Mouse (Mus musculus): ENCODE measurements around the gene Rfx6. TPM values are rescaled to one million over a fixed set of nuclear protein-coding genes. Genes with fewer than 3 reads are reported as not detected.

Rfx6 gene
- polyA plus RNA-seq (2014; fragmentation: Nextera tagmentation; extraction: Ambion mirVana): 0.15 TPM in 1 of 2 replicates, not detected in the other

DNA sequence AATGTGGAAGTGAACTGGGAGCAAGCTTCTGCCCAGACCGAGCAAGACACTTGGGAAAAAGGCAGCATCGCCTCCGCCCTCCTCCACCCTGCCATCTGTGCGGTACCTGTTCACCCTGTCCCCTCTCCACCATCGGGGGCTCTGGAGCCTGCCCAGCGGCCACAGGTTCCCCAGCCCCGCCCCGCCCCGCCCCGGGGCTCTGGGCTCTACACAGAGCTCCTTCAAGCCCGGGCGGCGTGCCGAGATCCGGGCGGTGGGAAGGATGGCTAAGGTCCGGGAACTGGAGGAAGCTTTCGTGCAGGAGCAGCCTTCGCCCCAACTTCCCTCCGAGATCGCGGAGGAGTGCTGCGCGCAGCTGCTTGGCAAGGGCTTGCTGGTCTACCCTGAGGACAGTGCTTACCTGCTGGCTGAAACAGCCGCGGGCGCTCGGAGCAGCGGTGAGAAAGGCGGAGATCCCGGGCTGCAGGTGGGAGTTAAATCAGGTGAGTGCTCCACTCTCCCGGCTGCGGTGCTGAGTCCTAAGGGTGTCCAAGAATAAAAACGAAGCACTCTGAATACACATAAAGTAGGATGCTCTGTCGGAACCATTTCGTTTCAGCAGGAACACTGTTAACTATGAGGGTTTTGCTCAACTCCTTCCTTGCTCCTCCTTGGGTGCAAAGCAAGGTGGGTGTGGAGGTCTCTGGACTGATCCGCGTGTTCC is at the start of gene Rfx6:
Rfx6 (plus strand) TSS at position 209 of the 703 bp plus-strand sequence.
- peak; percentile 53 for DNase-seq (ENCODE audit: low spot score)
- Histone ChIP-seq H3K27me3 (ENCODE audit: control insufficient read depth, insufficient read depth, low read length) (peaks cover 19% of the 10 kb centered on the region), H3K27ac (ENCODE audit: low read depth, low read length) (no peak within 1 kb of the TSS), H3K36me3 (ENCODE audit: control insufficient read depth, insufficient read depth, low read length) (no peaks in the 10 kb centered on the region), H3K4me1 (ENCODE audit: control insufficient read depth, insufficient read depth, low read length) (no peaks in the 10 kb centered on the region), H3K9ac (ENCODE audit: low read length) (no peak within 1 kb of the TSS), H3K4me3 (ENCODE audit: low read depth, low read length) (peak within 1 kb of the TSS; percentile 37), H3K4me2 (ENCODE audit: low read depth) (peak within 1 kb of the TSS; percentile 79), H3K9me3 (ENCODE audit: control insufficient read depth, low read length) (no peaks in the 10 kb centered on the region)
- peak; percentile 69 for ATAC-seq (ENCODE audit: insufficient read depth, low FRiP score, low TSS enrichment)
- WGBS: 1% methylated on average over 38 of the region's 38 CpGs

DNA sequence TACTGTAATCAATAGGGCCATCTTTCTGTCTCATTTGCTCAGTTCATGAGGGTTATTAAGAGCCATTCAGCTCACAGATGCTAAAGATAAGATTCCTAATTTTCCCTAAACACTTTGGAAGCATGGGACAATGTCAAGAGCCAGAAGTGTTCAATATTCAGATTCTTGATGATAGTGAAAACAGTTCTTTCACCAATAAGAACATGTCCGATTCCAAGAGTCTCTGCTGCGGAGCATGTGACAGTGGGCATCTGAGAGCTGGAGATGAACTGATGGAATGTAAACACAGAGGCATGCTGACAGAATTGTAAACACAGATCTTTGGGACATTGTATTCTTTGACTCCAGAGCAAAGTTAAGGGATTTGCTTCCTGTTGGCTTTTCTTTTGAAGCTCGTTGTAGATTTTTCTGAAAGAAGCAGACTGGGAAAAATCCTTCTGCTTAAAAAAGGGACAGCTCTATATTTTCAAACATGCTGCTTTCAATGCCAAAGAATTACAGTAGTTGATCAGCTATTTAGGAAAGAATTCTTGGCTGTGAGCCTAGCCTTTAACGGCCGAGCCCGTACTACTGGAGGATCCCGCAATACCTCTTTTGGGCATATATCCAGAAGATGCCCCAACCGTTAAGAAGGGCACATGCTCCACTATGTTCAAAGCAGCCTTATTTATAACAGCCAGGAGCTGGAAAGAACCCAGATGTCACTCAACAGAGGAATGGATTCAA is 46.0 kb upstream of the Rfx6 start, which contains the start of gene Gprc6a:
Gprc6a (minus strand) TSS at position 51 of the 726 bp plus-strand sequence.
- Histone ChIP-seq H3K4me3 (ENCODE audit: low read depth, low read length) (no peak within 1 kb of the TSS), H3K9ac (ENCODE audit: low read length) (no peak within 1 kb of the TSS), H3K4me2 (ENCODE audit: low read depth) (no peak within 1 kb of the TSS), H3K27ac (ENCODE audit: low read depth, low read length) (no peak within 1 kb of the TSS), H3K27me3 (ENCODE audit: control insufficient read depth, insufficient read depth, low read length) (no peaks in the 10 kb centered on the region), H3K4me1 (ENCODE audit: control insufficient read depth, insufficient read depth, low read length) (no peaks in the 10 kb centered on the region), H3K9me3 (ENCODE audit: control insufficient read depth, low read length) (no peaks in the 10 kb centered on the region), H3K36me3 (ENCODE audit: control insufficient read depth, insufficient read depth, low read length) (no peaks in the 10 kb centered on the region)
- ATAC-seq (ENCODE audit: insufficient read depth, low FRiP score, low TSS enrichment): no peak
- WGBS: 89% methylated on average over 8 of the region's 8 CpGs
- DNase-seq (ENCODE audit: low spot score): no peak

DNA sequence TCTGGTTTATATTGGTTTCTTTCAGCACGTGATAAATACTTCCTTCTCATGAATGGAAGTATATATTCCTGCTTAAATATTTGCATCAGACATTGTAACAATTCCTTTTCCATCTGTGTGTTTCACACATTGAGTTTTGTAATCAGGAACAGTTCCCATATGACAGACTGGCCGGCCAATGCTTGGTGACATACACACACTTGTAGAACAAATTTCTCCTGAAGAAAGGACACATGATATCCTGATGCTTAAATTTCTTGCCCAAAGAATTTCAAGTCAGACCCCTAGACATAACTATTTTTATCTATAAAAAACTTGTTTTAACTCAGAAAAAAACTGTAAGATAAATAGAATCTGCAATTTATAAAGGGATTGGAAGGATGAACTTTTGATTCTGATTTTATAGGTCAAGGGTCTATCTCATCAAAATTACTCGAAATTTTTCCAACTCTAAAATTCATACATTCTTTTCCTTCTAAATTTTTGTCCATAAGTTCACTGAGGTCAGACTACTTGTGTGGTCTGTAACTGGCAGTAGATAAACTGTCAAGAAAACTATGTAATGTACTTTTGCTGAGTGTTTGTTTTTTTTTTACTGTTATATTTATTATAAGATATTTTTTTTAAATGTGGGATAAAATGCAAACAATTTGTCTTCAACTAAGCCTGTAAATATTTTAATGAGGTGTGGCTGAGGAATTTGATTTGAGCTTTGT is 27.9 kb upstream of the Rfx6 start:
- H3K4me1 ChIP-seq (ENCODE audit: control insufficient read depth, insufficient read depth, low read length): no peaks in the 10 kb centered on the region
- H3K4me3 ChIP-seq (ENCODE audit: low read depth, low read length): no peak overlapping the region
- no peaks in the 10 kb centered on the region for H3K27me3 ChIP-seq (ENCODE audit: control insufficient read depth, insufficient read depth, low read length)
- 74% methylated on average over 3 of the region's 3 CpGs for WGBS
- DNase-seq (ENCODE audit: low spot score): no peak
- no peaks in the 10 kb centered on the region for H3K9me3 ChIP-seq (ENCODE audit: control insufficient read depth, low read length)
- H3K36me3 ChIP-seq (ENCODE audit: control insufficient read depth, insufficient read depth, low read length): no peaks in the 10 kb centered on the region
- ATAC-seq (ENCODE audit: insufficient read depth, low FRiP score, low TSS enrichment): no peak
- H3K27ac ChIP-seq (ENCODE audit: low read depth, low read length): no peak overlapping the region
- no peak overlapping the region for H3K4me2 ChIP-seq (ENCODE audit: low read depth)
- H3K9ac ChIP-seq (ENCODE audit: low read length): no peak overlapping the region

DNA sequence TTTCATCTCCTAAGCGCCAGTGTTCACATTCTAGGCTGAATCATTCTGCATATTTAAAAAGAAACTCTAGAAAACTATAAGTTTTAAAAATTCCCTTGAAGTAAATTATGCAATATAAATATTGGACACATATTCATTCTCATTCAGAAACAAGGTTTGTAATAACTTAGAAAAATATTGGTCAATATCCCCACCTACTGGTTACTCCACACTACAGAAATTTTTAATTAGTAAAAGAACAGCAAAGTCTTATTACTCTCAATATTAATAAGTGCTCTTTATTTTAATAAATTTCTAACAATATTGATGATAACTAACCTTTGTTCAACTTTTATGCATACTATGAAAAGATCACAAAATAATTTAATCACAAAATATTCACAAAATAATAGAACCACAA is 20.2 kb upstream of the Rfx6 start:
- Histone ChIP-seq H3K4me2 (ENCODE audit: low read depth) (no peak overlapping the region), H3K9ac (ENCODE audit: low read length) (no peak overlapping the region), H3K4me1 (ENCODE audit: control insufficient read depth, insufficient read depth, low read length) (no peaks in the 10 kb centered on the region), H3K27me3 (ENCODE audit: control insufficient read depth, insufficient read depth, low read length) (no peaks in the 10 kb centered on the region), H3K36me3 (ENCODE audit: control insufficient read depth, insufficient read depth, low read length) (no peaks in the 10 kb centered on the region), H3K4me3 (ENCODE audit: low read depth, low read length) (no peak overlapping the region), H3K9me3 (ENCODE audit: control insufficient read depth, low read length) (no peaks in the 10 kb centered on the region), H3K27ac (ENCODE audit: low read depth, low read length) (no peak overlapping the region)
- ATAC-seq (ENCODE audit: insufficient read depth, low FRiP score, low TSS enrichment) (no peak), DNase-seq (ENCODE audit: low spot score) (no peak)
- WGBS: 88% methylated on average over 1 of the region's 1 CpGs

DNA sequence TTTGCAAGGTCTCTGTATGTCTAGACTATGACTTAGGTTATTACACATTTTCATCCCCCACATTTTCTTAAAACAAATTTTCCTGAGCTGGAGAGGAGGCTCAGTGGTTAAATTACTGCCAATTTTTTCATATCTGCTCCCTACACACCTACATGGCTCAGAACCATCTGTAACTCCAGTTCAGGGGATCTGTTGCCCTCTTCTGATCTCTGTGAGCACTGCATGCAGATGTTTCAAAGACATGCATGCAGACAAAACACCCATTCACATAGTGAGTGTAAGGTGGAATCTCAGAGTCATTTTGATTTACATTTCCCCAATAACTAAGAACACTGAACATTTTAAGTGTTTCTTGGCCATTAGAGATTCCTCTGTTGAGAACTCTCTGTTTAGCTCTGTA is 8.2 kb upstream of the Rfx6 start:
- Histone ChIP-seq H3K9me3 (ENCODE audit: control insufficient read depth, low read length) (no peaks in the 10 kb centered on the region), H3K27me3 (ENCODE audit: control insufficient read depth, insufficient read depth, low read length) (no peaks in the 10 kb centered on the region), H3K4me1 (ENCODE audit: control insufficient read depth, insufficient read depth, low read length) (no peaks in the 10 kb centered on the region), H3K4me2 (ENCODE audit: low read depth) (no peak overlapping the region), H3K4me3 (ENCODE audit: low read depth, low read length) (no peak overlapping the region), H3K9ac (ENCODE audit: low read length) (no peak overlapping the region), H3K36me3 (ENCODE audit: control insufficient read depth, insufficient read depth, low read length) (no peaks in the 10 kb centered on the region), H3K27ac (ENCODE audit: low read depth, low read length) (no peak overlapping the region)
- ATAC-seq (ENCODE audit: insufficient read depth, low FRiP score, low TSS enrichment) (no peak), DNase-seq (ENCODE audit: low spot score) (no peak)

DNA sequence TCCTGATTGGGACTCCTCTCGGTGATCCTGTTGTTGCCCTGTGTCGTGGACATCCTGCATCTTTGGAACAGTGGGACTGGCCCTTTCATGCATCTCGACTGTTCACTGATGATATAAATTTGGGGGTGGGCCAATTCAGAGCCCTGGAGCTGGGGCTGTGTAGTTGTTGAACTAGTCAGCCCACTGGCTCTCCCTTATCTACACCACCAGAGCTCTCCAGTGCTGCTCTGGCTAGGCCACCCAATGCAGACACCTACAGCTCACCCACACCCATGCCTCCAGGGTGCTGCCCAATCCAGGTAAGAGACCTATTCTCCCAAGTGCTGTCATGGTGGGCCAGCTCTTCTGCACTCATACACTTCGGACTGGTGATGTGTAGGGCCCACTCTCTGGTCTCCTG is 6.0 kb upstream of the Rfx6 start:
- ATAC-seq (ENCODE audit: insufficient read depth, low FRiP score, low TSS enrichment): no peak
- Histone ChIP-seq H3K4me1 (ENCODE audit: control insufficient read depth, insufficient read depth, low read length) (no peaks in the 10 kb centered on the region), H3K4me3 (ENCODE audit: low read depth, low read length) (no peak overlapping the region), H3K36me3 (ENCODE audit: control insufficient read depth, insufficient read depth, low read length) (no peaks in the 10 kb centered on the region), H3K9ac (ENCODE audit: low read length) (no peak overlapping the region), H3K27ac (ENCODE audit: low read depth, low read length) (no peak overlapping the region), H3K27me3 (ENCODE audit: control insufficient read depth, insufficient read depth, low read length) (no peaks in the 10 kb centered on the region; the same call in none of the 2 replicates), H3K9me3 (ENCODE audit: control insufficient read depth, low read length) (no peaks in the 10 kb centered on the region), H3K4me2 (ENCODE audit: low read depth) (no peak overlapping the region)
- no peak for DNase-seq (ENCODE audit: low spot score)
- WGBS: 84% methylated on average over 4 of the region's 4 CpGs

DNA sequence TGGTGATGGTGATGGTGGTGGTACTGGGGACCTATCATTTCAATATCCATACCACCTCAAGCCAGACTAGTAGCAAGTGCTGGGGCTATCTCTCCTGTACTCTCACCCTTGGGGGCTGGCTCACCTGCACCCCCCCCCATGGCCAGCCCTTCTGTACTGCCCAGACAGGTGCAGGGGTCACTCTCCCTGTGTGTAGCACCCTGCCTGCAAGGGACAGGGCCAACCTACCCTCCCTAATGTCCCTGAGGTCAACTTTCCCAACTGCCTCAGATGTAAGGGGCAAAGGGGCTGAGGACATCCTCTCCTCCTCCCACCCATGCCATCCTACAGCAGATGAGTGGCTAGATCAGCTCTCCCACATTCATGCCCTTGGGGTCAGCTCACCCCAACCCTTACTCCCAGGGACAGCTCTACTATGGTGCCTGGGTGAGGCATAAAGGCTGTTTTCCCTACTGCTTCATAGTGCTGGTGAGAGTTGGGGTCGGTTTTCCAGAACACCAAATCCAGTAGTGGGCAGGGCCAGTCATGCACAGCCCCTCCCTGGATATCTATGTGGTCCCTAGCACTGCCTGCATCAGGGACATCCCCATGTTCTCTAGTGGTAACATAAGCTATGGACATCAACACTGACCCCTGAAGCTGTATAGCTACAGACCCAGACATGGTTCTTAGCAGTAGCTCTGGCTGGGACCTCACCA is 5.3 kb upstream of the Rfx6 start:
- ATAC-seq (ENCODE audit: insufficient read depth, low FRiP score, low TSS enrichment): no peak
- WGBS: 48% methylated on average over 1 of the region's 1 CpGs
- Histone ChIP-seq H3K27me3 (ENCODE audit: control insufficient read depth, insufficient read depth, low read length) (peaks cover 5% of the 10 kb centered on the region), H3K4me3 (ENCODE audit: low read depth, low read length) (no peak overlapping the region), H3K27ac (ENCODE audit: low read depth, low read length) (no peak overlapping the region), H3K4me1 (ENCODE audit: control insufficient read depth, insufficient read depth, low read length) (no peaks in the 10 kb centered on the region), H3K9me3 (ENCODE audit: control insufficient read depth, low read length) (no peaks in the 10 kb centered on the region), H3K4me2 (ENCODE audit: low read depth) (no peak overlapping the region), H3K9ac (ENCODE audit: low read length) (no peak overlapping the region), H3K36me3 (ENCODE audit: control insufficient read depth, insufficient read depth, low read length) (no peaks in the 10 kb centered on the region)
- no peak for DNase-seq (ENCODE audit: low spot score)

DNA sequence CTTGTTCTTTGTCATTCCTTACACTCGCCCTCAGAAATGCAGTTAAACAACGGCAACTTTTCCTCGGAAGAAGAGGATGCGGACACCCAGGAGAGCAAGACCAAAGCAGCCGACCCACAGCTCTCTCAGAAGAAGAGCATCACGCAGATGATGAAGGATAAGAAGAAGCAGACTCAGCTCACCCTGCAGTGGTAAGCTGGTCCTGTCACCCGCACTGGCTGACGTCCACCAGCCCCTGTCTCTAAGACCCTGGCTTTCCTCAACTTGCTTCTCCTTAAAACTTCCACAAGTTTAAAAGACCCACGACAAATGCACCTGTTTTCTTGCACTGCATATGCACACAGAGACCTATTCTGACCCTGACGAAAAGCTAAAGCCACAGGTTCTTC is 689 bp downstream of the Rfx6 start:
- peak overlapping the region; percentile 37; the same call in 1 of the 2 replicates for H3K4me3 ChIP-seq (ENCODE audit: low read depth, low read length)
- H3K9me3 ChIP-seq (ENCODE audit: control insufficient read depth, low read length): no peaks in the 10 kb centered on the region
- WGBS: 4% methylated on average over 10 of the region's 10 CpGs
- ATAC-seq (ENCODE audit: insufficient read depth, low FRiP score, low TSS enrichment) (peak; percentile 42; the same call in 1 of the 2 replicates), DNase-seq (ENCODE audit: low spot score) (peak; percentile 24)
- H3K4me2 ChIP-seq (ENCODE audit: low read depth): peak overlapping the region; percentile 79
- no peak overlapping the region for H3K27ac ChIP-seq (ENCODE audit: low read depth, low read length)
- H3K27me3 ChIP-seq (ENCODE audit: control insufficient read depth, insufficient read depth, low read length): peaks cover 19% of the 10 kb centered on the region
- H3K4me1 ChIP-seq (ENCODE audit: control insufficient read depth, insufficient read depth, low read length): no peaks in the 10 kb centered on the region
- no peak overlapping the region for H3K9ac ChIP-seq (ENCODE audit: low read length)
- H3K36me3 ChIP-seq (ENCODE audit: control insufficient read depth, insufficient read depth, low read length): no peaks in the 10 kb centered on the region
